Mouse (Mus musculus) adrenal gland, postnatal 14 days (tissue): ENCODE measurements at regions not wholly inside any gene's neighbourhood (a gene's known extent, or its start where the extent isn't known, plus 50 kb on each side); places are given as distances from the start of the nearest gene placed in this dataset.

Source experiments
- DNase-seq: peaks from one replicate; pipeline ENCODE4 v3.0.0; 2021; ENCODE audit warnings: mixed read lengths

DNA sequence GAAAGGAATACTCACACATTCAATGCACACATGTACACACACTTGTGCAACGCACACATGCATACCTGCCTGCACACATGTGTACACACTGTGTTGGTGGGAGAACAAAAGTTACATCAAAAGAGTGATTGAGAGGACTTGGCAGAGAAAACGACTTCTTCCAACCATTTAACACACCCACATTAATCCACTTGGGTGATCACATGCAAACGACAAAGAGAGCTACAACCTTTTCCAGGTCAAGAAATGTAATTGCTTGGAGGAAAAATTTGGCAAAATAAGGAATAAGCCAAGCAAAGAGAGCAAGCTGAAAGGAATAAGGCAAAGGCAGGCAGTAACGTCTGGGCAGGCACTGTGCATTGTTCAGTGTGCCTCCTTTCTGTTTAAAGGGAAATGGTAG, 67.3 kb downstream of the C1d start:
- no peak for DNase-seq

DNA sequence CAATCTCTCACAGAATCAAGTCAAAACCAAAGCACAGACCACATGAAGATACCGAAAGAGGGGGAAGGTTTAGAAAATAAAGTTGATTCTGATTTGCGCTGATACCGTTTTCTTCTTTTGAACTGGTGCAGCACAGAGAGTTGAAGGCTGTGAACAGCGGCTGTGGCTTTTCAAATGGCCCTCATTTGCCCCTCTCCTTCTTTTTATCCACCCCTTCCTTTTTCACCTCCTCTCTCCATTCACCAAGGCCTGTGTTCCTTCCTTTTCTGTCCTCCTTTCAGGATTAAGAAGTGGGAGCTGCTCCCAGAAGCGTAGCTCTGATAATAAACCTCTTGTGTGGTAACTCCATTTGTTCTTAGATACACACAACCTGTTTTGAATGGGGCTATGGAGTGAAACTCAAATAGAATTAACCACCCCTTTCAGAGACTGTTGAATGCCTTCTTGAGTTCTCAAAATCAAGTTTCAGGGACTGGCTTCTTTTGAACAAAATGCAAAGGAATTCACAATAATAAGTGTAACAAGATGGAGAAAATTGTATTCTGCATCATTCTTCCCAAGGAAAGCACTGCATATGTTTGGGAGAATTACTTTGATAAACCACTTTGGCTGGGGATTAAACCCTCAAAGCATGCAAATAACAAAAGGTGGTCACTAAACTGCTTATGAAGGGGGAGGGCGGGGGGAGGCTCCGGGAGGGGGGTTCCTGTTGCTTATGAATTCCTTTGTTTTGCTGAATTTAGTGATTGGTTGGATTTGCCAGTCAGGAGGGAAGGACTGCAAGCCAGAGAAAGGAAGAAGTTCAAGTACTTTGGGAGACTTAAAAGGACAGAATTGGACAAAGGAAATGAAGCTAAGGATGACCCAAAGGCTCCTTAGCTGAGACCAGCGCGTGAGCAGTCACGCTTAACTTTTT, 68.6 kb downstream of the C1d start:
- no peak for DNase-seq

DNA sequence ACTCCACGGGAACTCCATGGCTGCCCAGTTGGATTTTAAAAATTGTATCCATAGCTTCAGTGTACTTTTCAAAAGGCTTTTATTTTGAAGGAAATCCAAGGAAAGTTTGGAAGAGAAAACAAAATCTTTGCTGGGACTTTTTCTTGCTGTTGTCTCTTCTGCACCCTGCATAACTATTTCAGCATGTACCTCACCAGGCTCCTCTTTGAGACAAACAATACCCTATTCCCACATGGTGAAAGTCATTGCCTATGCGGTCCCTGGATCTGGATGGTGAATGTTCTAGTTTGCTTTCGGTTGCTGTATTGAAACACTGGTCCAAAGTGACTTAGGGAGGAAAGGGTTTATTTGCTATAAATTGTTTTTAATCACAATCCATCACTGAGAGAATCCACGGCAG, 69.3 kb downstream of the C1d start:
- DNase-seq, result no peak

DNA sequence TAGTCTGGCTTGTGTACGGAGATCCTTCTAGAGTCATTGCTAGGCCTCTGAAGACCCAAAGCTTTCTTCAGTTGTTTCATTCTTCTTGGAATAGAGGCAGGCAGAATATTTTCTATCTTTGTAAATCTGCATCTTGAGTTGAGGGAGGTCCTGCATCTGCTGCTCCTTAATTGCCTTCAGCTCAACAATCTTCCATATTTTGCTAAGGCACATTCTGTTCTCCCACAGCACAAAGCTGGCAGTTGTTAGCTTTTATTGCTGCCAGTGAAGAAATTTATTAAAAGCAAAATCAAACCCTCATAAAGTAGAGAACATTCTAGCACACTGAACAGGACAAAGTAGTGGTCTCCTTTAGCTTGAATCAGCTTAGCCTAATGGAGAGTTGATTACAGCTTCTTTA, 94.1 kb downstream of the C1d start:
- no peak for DNase-seq

DNA sequence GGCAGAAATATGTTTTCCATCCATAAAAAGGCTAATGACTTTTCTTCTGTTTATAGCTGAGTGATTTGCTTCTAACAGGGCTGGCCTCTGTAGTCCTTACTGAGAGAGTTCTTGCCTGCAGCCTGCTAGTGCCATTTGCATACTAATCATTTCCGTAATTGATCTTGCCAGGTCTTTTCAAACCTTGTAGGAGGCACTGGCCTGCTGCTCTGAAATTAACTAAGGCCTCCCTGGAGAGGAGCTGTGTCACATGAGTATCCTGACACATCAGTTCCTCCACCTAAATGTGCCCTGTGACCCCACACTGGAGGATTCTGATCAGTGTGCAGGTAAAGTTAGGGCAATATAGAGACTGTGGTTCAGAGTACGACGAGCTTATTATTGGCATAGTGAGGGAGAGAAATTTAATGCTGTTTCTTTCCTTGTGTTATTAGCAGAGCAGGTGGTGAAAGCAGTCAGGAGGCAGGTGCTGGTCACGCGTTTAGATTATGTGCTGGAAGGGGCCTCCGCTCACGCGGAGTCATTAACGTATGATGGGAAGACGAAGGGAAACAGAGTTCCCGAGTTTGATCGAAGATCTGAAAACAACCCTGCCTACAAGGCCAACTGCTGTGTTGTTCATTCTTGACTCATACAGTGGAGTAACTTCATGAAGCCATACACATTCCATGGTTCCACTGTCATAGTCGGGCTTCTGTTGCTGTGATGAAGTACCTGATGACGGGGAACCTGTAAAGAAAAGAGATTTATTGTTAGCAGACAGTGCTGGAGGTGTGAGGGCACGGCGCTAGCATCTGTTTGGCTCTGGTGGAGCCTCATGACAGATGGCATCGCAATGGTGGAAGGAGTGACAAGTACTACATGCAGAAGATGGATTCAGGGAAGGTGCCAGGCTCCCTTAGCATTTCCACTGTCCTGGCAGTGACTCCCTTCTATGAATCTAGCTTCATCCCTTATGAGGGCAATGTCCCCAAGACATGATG, 95.1 kb downstream of the C1d start:
- DNase-seq, result no peak

DNA sequence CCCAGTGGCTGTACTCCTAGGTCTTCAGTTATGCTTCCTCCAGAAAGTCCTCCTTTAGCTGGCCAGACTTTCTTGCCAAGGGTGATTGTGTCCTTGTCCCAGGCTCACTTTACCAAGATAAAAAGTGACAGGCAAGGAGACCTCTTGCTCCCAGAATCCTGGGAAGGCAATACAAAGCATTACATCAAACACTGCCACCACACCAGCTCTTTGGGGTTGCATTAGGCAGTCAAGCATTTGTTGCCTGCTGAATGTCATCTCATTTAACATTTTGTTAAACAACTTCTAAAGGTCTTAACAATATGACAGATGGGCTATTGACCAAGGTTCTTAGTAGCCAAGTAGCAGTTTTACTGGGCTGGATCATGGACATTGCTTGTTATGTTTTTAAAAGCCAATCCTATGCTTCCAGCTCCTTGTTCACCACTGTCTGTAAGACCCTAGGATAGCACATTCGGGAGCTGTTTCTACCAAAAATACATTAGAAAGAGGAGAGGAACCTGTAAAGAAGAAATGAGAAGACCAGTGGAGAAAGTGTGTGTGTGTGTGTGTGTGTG, 102.4 kb downstream of the C1d start:
- DNase-seq, result no peak

DNA sequence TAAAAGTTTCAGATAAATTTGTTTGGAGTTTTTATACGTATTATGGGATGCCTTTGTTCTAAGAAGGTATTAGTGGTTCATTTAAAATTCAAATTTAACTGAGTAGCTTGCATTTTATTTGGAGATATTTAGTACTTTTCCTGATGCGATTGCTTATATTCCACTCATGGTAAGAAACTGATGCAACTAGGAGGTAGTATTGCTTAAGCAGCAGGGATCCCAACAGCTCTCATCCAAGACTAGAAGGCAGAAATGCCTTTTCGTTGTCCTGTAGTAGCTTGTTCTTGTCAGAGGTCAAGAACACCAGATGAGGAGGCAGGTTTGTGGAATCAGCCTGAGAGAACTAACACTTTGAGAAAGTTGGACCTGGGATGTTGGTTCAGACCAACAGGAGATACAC, 120.5 kb downstream of the C1d start:
- no peak for DNase-seq

DNA sequence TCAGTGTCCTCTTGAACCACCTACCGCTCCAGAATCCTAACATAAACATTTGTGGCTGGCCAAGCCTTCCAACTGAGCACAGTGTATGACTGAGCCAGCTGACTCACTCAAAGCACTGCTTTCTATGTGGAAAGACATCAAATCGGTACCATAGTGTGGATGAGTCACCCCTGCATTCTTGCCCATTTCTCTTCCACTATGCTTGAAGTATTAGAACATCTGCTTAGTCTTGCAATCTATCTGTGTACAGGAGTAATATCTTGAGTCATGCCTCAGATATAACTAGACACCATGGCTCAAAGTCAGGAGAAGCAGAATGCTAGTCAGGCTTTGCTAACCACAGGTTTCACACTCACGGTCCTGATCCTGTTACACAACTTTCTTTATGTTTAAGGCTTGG, 129.4 kb downstream of the C1d start:
- no peak for DNase-seq

DNA sequence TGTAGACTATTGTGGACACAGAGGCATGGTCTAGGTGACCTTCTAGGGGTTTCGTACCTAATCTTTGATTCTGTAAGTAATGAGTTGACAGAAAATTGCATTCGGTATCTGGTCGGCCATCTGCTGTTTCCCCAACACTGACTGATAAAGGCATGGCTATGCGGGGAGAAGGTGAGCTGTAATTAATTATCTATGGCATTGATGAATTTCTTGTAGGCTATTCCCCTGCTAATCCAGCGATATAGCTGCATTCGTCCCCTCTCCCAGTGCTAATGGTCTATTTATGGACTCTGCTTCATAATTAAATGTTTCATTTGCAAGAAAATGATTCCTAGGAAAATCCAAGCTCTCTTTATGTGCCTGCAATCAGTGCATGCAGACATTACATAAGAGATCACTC, 136.5 kb downstream of the C1d start:
- DNase-seq, result no peak

DNA sequence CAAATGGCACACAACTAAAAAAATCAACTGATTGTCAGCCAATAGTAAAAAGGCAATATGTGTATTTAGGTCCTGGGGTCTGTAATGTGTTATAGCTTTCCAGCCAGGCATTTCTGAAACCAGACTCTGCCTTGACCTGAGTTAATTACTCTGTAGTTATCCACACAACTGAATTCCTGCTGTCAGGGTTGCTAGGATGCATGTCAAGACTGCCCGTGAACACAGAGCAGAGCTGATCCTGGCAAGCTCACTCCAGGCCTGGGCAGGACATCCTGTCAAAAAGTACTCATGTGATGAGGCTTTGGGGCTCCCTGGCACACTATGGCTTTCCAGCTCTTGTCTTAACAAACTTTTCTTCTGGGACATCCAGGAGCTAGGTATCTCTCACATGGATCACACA, 157.2 kb downstream of the C1d start:
- peak; percentile 6 for DNase-seq

DNA sequence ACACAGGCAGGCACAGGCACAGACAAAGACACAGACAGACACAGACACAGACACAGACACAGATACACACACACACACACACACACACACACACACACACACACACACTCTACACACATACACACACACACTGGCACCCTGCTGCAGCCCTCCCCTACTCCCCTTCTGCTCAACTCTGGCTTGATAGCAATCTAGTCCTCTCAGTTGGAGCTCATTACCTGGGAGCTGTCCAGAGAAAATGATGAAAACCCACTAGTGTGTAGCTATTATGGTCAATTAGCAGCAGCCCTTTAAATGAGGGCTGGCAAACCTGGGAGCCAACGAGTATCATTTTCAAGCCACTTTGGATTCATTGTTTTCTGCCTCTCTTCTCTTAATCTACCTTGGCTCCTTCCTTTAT, 157.8 kb downstream of the C1d start:
- DNase-seq, result no peak

DNA sequence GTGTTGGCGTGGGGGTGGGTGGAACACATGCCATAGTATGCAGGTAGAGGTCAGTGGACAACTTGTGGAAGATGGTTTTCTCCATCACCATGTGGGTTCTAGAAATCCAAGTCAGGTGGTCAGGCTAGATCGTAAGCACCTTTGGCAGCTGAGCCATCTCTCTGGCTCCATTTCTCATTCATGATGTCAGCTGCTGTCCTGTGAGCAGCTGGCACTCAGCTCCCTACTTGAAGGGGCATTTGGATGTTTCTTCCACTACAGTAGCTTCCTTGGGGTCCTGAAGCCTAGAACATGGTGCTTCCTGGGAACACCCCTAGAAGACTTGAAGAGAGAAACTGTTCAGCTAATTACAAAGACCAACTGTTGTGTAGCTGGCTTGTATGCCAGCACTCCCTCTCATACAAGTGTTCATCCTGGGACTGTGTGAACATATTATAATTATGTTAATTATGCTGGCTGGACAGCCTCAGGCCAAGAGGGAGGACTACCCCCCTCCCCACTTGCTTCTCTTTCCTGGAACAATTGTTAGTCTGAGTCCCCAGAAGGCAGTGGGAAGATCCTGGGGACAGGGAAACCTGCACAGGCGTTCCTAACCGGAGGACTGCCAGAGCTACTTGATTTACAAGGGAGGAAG, 160.4 kb downstream of the C1d start:
- DNase-seq, result no peak

DNA sequence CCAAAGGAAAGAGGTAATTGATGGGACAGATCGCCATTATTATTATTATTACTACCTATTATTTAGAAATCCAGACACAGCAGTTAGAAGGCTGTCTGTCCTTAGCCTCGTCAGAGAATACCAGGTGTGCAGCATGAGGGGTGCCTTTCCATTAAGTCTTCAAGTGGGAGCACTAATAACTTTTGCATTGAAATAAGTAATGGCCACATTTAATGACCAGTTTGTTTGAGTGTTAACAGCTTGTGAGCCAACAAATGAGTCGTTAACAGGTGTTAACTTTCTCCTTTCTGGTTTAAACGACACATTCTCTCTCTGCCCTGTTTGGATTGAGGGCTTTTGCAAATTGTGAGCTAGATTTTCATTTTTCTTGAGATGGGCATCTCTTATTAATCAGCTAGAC, 184.8 kb downstream of the C1d start:
- DNase-seq, result no peak

DNA sequence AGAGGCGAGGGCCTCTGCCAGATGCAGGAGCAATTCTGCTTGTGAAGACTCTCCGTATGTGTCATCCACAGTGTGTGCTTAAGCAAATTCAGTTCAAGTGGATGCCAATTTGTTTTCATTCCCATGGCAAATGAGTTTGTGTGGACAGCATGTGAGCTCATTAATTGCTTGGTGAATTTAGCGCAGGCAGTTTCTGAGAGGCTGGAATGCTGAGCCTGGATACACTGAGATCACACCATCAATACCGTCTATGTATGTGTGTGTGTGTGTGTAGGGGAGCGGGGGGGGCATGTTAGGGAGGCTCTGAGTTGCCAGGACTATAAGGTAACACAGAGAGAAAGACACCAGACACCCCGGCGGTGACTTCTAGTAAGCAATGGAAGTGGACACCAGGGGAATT, 191.9 kb downstream of the C1d start:
- no peak for DNase-seq

DNA sequence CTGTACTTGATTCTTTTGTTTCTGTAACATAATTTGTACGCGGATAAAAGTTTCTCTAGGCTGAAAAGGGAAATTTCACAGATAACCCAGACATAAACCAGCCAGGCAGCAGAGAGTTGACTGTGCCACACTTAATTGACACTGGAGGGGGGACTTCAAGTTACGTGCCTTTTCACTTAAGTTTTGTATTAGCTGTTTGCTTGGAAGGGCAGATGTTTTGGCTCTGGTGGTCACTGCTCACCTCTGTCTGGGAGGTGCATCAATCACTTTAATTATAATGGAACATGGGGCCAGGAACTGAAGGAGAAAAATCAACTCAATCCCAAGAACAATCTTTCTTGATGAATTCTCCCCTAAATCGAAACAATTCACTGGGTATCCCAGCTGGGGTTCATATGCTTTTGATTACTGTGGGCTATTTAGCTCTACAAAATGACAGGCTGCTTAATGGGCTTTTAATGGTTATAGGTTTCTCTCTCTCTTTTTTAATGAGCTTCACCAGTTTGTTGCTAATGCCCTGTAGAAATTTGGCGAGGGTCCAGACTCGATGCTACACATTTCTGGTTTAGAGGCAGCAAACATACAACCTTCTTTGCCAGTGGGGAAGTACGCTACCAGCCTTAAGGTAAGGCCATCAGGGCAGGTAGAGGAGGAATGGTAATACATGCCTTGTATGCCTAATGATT, 193.1 kb downstream of the C1d start:
- DNase-seq, result no peak

DNA sequence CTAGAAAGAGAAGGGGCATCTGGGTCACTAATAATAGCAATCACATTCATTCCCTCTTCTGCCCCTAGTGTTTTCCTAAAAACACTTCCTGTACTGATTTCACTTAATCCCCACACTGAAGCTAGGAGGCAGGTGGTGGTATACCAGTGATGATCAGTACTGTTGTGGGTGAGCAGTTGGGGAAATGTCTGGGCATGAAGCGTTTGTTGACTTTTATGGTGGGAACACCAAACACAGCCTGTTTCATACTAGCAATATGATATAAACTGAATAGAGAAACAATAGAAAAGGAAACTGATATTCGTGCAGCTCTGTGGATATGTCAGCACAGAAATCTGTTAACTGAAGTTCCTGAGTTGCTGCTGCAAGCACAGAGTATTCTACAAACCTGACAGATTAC, 194.1 kb downstream of the C1d start:
- DNase-seq, result no peak

DNA sequence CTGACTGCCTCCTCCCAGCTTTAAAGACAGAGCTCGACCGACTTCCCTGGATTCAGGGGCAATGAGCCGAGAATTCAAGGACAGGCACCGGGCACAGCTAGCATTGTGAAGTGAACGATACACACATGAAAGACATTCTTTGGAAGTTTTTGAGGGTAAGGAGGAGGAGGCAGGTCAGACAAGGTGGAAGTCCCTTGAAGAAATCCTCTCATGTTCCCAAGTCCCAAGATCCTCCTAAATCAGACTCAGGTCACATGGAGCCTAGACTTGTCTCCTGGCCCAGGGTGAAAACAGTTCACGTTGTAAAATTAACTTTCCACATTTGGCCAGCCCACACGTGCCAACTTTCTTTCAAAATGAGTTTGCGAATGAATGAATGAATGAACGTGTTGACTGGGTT, 196.2 kb downstream of the C1d start:
- DNase-seq, result peak; percentile 42

DNA sequence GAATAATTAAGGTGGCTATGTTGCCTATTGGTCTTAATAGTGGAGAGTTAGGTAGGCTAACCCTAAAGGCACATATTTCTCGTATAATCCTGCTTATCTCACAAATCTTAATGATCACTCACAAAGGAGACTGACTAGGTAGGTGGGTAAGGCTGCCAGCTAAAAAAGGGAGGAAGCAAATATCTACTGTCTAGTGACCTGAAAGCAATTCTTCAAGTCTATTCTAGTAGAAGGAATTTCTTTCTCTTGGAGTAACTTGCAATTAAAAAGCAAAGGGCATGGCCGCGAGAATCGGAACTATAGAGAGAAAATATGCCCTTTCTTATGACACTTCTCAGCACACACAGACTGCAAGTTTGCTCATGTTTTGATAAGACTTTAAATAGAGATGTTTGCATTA, 201.6 kb downstream of the C1d start:
- DNase-seq, result no peak

DNA sequence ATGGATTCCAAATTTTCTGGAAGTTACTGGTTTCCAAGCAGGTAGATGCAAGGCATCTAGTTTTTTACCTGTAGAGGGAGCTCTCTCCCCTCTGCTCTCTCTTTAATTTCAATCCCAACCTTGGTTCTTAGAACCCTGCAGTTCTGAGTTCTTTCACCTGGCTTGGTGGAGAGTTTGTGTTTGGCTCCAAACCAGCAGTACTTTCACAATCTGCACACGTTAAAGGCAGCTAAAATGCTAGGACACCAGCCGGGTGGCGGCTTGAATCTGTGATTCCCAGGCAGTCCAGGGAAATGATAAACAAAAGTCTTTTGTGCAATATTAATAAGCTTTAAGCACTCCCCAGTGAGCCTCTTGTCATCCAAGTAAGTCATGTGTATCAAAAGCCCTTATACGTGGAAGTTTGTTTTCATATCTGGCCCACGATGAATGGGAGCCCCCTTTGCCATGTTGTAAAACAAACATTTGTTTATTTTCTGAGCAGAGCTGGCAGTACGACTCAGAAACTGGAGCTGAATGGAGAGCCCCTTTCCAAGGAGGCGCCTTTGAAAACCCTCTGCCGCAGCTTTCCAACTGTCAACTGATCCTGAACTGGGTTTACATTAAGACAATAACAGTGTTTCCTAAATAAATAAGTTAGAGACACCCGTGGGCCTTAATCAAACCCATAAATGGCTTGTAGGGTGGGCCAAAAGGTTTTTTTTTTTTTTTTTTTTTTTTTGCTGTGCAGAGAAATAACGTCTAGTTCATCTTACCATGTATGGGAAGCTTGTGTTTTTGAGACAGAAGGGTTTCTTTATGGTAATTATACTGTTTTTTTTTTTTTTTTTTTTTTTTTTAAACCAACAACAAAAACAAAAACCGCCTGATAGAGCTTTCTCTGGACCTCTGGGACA, 202.9 kb downstream of the C1d start:
- peak; percentile 30 for DNase-seq

DNA sequence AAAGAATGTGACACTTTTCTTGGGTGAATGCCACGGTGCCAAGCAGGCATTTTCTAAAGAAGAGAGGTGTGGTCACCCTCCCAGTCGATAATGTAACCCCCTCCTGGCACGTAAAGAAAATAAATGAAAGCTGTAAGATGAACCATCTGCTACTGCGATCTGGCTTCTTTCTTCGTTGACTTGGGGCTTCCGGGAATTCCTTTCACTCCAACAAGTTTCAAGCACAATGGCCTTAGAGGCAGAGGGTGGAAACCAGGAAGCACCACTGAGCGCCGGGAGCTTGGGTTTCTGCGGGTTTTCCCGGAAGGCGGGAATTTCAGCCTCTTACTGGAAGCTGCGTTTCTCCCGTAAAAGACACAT, 203.5 kb downstream of the C1d start:
- DNase-seq, result peak; percentile 19

DNA sequence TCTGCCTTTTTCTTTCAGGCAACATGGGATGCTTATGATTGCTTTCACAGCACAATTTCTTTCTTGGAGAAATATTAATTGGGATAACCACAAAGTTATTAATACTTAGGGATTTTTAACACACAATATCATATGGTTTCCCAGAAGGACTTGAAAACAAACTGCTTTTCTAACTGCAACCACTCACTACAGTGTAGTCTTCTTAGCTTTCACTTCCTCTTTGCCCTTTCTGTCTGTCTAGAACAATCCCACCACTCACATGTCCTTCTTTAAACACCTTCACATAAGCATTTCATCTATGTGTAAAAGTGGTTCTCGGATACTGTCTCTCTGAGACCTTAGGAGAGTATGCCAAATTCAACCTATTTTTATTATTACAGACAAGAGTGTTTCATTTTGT, 204.3 kb downstream of the C1d start:
- no peak for DNase-seq
